Mouse (Mus musculus): ENCODE measurements around the gene Shc1.

The Shc1 gene

GRCm38 (mm10) chr3:89454401-89455177 is 36.3 kb downstream of the Shc1 start, which contains the start of gene Pmvk:
TSS of gene Pmvk (plus strand) at chr3:89454541.
- no peak for DNase-seq

GRCm38 (mm10) chr3:89455786-89456285 is 37.6 kb downstream of the Shc1 start:
- no peak for DNase-seq

GRCm38 (mm10) chr3:89456726-89457665 is 38.8 kb downstream of the Shc1 start:
- no peak for DNase-seq

GRCm38 (mm10) chr3:89458372-89458964 is 40.2 kb downstream of the Shc1 start:
- no peak for DNase-seq

GRCm38 (mm10) chr3:89458965-89459807 is 40.9 kb downstream of the Shc1 start:
- peak; percentile 92 for DNase-seq

- DNase-seq: no peak
Observed at GRCm38 (mm10) chr3:89468268-89468667, 50.0 kb downstream of the Shc1 start.

GRCm38 (mm10) chr3:89472280-89472679 is 54.0 kb downstream of the Shc1 start:
- DNase-seq: no peak

- no peak for DNase-seq
Observed at GRCm38 (mm10) chr3:89473838-89474237, 55.6 kb downstream of the Shc1 start.

GRCm38 (mm10) chr3:89479055-89479454 is 60.8 kb downstream of the Shc1 start:
- no peak for DNase-seq
